Mouse (Mus musculus) E14TG2a.4 (cell line): ENCODE results near the gene Slc46a1.

Experiments
- H3K27me3 ChIP-seq: 2 replicates; pipeline ENCODE4 v1.6.1; 2014; ENCODE audit warnings: low read length, control low read depth; ENCODE audit not compliant: insufficient read depth
- H3K36me3 ChIP-seq: 2 replicates; pipeline ENCODE4 v1.6.1; 2014; ENCODE audit warnings: low read length, control low read depth; ENCODE audit not compliant: insufficient read depth
- H3K4me1 ChIP-seq: replicated peaks from 2 replicates; pipeline ENCODE4 v1.6.1; 2014; ENCODE audit warnings: low read depth, low read length, control low read depth
- H3K4me3 ChIP-seq: replicated peaks from 2 replicates; pipeline ENCODE4 v1.5.1; 2014; ENCODE audit warnings: mild to moderate bottlenecking, low read length
- H3K9me3 ChIP-seq: 2 replicates; pipeline ENCODE4 v1.6.1; 2014; ENCODE audit warnings: low read length, control low read depth
- CTCF ChIP-seq: conservative IDR thresholded peaks from 2 replicates; pipeline ENCODE4 v1.5.1; 2014; ENCODE audit warnings: low read length
- NANOG ChIP-seq: IDR thresholded peaks from 2 replicates; pipeline ENCODE4 v1.6.1; 2014; ENCODE audit warnings: borderline replicate concordance, low read length, mixed read lengths
- POU5F1 ChIP-seq: IDR thresholded peaks from 2 replicates; pipeline ENCODE4 v1.6.1; 2014; ENCODE audit warnings: low read length, borderline replicate concordance

Slc46a1 gene

DNA sequence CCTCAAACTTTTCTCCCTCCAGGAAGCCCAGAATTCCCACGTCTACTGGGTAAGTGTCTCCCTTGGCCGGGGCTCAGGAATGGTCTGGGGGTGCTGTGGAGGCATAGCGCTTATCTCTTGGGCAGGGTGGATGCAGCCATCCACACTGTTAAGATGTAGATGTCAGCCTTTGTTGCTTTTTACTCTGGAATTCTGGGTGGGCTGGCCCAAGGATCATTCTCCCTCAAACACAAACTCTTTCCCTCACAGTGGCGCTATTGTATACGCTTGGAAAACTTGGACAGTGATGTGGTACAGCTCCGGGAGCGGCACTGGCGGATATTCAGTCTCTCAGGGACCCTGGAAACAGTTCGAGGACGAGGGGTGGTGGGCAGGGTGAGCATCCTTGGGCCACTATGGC, 53.4 kb downstream of the Slc46a1 start:
- no peak overlapping the region for H3K4me3 ChIP-seq
- no peak for TF ChIP-seq CTCF
- no peak for TF ChIP-seq NANOG
- TF ChIP-seq POU5F1, result no peak
- H3K27me3 ChIP-seq, result no peaks in the 10 kb centered on the region
- no peaks in the 10 kb centered on the region for H3K9me3 ChIP-seq
- H3K4me1 ChIP-seq, result peaks cover 63% of the 10 kb centered on the region
- peaks cover 97% of the 10 kb centered on the region for H3K36me3 ChIP-seq
